Mouse (Mus musculus): ENCODE results near the gene Wdr20rt. TPM values are rescaled to one million over a fixed set of nuclear protein-coding genes. Genes with fewer than 3 reads are reported as not detected.

The Wdr20rt gene
- not detected in 2 replicates for total RNA-seq (2014; rRNA removed)
- polyA plus RNA-seq (2015; fragmentation: Nextera tagmentation; extraction: Ambion mirVana), result not detected in 2 replicates

DNA sequence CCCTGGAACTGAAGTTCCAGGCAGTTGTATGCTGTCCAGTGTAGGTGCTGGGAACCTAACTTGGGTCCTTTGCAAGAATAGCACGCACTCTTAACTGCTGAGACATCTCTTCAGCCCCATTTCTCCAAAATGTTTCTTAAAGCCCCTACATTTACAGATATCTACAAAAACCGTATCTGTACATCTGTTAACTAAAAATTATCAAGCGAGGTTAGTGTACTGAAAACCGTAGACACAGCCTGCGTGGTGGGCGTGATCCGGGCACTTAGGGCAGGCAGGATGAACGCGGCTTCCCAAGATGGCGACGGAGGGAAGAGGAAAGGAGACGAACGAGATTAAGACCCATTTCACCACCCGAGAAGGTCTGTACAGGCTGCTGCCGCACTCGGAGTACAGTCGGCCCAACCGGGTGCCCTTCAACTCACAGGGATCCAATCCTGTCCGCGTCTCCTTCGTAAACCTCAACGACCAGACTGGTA is at the start of gene Wdr20rt:
Gene Wdr20rt (plus strand): TSS at position 51 of the 479 bp plus-strand sequence.
- H3K36me3 ChIP-seq (ENCODE audit: insufficient read depth, low read length), result no peaks in the 10 kb centered on the region
- no peak within 1 kb of the TSS for H3K4me3 ChIP-seq (ENCODE audit: low read length)
- DNase-seq (ENCODE audit: low spot score) (no peak), ATAC-seq (no peak)
- H3K9me3 ChIP-seq (ENCODE audit: low read length), result no peaks in the 10 kb centered on the region
- no peak within 1 kb of the TSS for H3K27ac ChIP-seq
- TF ChIP-seq CTCF (IDR thresholded peaks at IDR 0.05; ENCODE audit: low read depth), result no peak
- H3K4me2 ChIP-seq (ENCODE audit: low read depth, low read length), result no peak within 1 kb of the TSS
- WGBS, result 95% methylated on average over 22 of the region's 22 CpGs
- no peaks in the 10 kb centered on the region for H3K4me1 ChIP-seq (ENCODE audit: insufficient read depth, low read length)
- no peak within 1 kb of the TSS for H3K9ac ChIP-seq (replicated peaks; ENCODE audit: low read length)
- no peaks in the 10 kb centered on the region for H3K27me3 ChIP-seq (ENCODE audit: insufficient read depth, low read length)

DNA sequence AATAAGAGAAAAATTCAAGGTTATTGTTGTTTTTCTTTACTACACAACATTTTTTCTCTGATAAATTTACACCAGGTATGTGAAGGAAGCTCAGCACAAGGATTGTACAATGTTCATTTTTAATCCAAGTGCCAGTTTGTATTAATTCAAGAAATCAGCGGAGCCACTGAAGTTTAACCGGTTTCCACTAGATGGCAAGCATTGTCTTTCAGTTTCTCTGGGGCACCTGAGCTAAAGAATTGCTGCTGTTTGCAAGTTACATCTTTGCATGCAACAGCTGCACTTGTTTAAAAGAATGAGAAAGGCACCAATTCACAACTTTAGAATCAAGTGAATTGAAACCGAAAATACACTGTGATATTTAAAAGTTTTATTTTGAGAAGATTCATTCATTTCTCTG is 38.0 kb upstream of the Wdr20rt start:
- no peak overlapping the region for H3K9ac ChIP-seq (replicated peaks; ENCODE audit: low read length)
- 51% methylated on average over 3 of the region's 3 CpGs for WGBS
- DNase-seq (ENCODE audit: low spot score), result peak; percentile 76

DNA sequence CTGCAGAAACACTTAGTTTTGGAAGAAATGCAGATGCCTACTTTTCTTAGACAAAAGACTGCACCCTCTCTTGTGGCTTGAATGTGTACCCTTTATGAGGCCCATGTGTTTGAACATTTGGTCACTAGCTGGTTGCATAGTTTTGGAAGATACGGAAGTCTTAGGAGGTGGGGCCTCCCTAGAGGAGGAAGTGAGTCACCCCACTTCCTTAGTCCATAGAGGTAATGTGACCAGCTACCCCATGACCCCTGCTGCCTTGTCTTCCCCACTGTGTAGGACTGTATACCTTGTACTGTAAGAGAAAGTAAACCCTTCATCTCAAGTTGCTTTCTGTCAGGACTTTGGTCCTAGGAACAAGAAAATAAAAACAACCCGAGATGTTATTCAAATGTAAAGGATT is 36.1 kb upstream of the Wdr20rt start:
- no peak for DNase-seq (ENCODE audit: low spot score)
- Histone ChIP-seq H3K9ac (replicated peaks; ENCODE audit: low read length) (no peak overlapping the region), H3K27ac (no peak overlapping the region), H3K36me3 (ENCODE audit: insufficient read depth, low read length) (no peaks in the 10 kb centered on the region), H3K9me3 (ENCODE audit: low read length) (no peaks in the 10 kb centered on the region), H3K4me1 (ENCODE audit: insufficient read depth, low read length) (no peaks in the 10 kb centered on the region), H3K4me3 (ENCODE audit: low read length) (no peak overlapping the region), H3K4me2 (ENCODE audit: low read depth, low read length) (no peak overlapping the region), H3K27me3 (ENCODE audit: insufficient read depth, low read length) (no peaks in the 10 kb centered on the region)
- WGBS, result 78% methylated on average over 2 of the region's 2 CpGs
- TF ChIP-seq CTCF (IDR thresholded peaks at IDR 0.05; ENCODE audit: low read depth), result no peak
- no peak for ATAC-seq

More for the DNA sequence above, 38.0 kb upstream of the Wdr20rt start:
- Histone ChIP-seq H3K4me2 (ENCODE audit: low read depth, low read length) (no peak overlapping the region), H3K4me1 (ENCODE audit: insufficient read depth, low read length) (no peaks in the 10 kb centered on the region), H3K4me3 (ENCODE audit: low read length) (no peak overlapping the region), H3K9me3 (ENCODE audit: low read length) (no peaks in the 10 kb centered on the region), H3K27ac (no peak overlapping the region), H3K27me3 (ENCODE audit: insufficient read depth, low read length) (no peaks in the 10 kb centered on the region), H3K36me3 (ENCODE audit: insufficient read depth, low read length) (no peaks in the 10 kb centered on the region)
- ATAC-seq, result no peak
- peak; percentile 73 for TF ChIP-seq CTCF (IDR thresholded peaks at IDR 0.05; ENCODE audit: low read depth)

DNA sequence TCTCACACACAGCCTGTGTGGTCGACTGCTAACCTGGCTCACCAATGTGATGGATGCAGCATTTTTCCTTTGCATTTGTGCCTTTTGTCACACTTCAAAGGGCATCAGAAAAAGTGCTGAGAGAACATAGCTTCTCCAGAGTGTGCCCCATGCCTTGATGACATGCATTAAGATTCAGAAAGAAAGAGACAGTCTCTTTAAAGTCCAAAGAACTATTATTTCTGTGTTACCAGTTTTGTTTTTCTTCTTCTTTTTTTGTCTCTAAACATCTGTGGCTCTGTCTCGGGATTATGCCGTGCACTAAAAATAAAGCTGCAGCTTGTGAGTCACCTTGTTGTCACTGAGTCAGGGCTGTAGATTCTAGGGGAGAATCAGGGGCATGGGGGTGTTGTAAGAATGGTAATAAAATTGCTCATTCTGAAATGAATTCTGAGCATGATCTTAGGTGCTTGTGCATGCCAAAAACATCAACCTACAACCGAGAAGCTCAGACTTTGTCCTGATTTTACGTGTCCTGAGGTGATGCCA is 31.2 kb upstream of the Wdr20rt start:
- no peaks in the 10 kb centered on the region for H3K4me1 ChIP-seq (ENCODE audit: insufficient read depth, low read length)
- DNase-seq (ENCODE audit: low spot score) (no peak), ATAC-seq (no peak)
- H3K36me3 ChIP-seq (ENCODE audit: insufficient read depth, low read length), result no peaks in the 10 kb centered on the region
- H3K4me2 ChIP-seq (ENCODE audit: low read depth, low read length), result no peak overlapping the region
- no peak overlapping the region for H3K9ac ChIP-seq (replicated peaks; ENCODE audit: low read length)
- H3K27me3 ChIP-seq (ENCODE audit: insufficient read depth, low read length), result no peaks in the 10 kb centered on the region
- WGBS, result 64% methylated on average over 5 of the region's 5 CpGs
- H3K27ac ChIP-seq, result no peak overlapping the region
- H3K9me3 ChIP-seq (ENCODE audit: low read length), result no peaks in the 10 kb centered on the region
- TF ChIP-seq CTCF (IDR thresholded peaks at IDR 0.05; ENCODE audit: low read depth), result no peak
- H3K4me3 ChIP-seq (ENCODE audit: low read length), result no peak overlapping the region

DNA sequence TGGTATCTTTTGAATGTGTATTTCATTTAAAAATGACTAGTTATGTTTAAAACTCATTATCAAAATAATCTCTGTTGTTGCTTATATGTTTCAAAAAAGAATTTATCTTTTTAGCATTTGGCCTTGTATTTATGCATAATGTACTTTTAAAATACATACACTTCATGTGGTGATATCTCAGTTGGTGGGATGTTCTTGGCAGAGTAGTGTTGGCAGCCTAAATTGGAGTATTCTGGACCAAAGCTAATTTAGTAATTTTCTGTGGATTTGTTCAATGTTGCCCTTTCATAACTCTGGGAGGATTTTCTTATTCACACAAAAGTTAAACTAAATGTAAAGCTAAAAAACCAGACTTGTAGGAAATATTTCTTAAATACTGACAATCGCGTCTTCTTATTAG is 23.5 kb upstream of the Wdr20rt start:
- Histone ChIP-seq H3K36me3 (ENCODE audit: insufficient read depth, low read length) (no peaks in the 10 kb centered on the region), H3K27me3 (ENCODE audit: insufficient read depth, low read length) (no peaks in the 10 kb centered on the region), H3K9ac (replicated peaks; ENCODE audit: low read length) (no peak overlapping the region), H3K9me3 (ENCODE audit: low read length) (no peaks in the 10 kb centered on the region), H3K4me3 (ENCODE audit: low read length) (no peak overlapping the region), H3K4me2 (ENCODE audit: low read depth, low read length) (no peak overlapping the region), H3K4me1 (ENCODE audit: insufficient read depth, low read length) (no peaks in the 10 kb centered on the region), H3K27ac (no peak overlapping the region)
- 91% methylated on average over 2 of the region's 2 CpGs for WGBS
- ATAC-seq, result no peak
- no peak for TF ChIP-seq CTCF (IDR thresholded peaks at IDR 0.05; ENCODE audit: low read depth)
- DNase-seq (ENCODE audit: low spot score), result no peak

DNA sequence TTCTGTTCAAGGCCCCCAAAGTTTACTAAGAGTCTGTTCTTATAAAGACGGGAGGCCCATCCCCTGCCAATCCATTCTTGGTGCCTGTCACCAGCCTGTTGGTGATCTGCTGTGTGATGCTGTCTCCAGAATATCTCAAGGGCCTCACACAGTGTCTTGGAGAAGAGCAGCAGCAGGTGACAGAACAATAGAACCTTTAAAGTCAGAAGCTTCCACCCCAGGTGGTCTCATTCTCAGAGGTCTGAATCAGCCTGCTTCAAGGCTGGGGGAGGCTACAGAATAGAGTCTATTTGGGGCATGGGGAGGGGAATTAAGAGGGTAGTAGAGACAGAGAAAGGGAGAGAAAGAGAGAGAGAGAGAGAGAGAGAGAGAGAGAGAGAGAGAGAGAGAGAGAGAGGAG is 18.9 kb upstream of the Wdr20rt start:
- Histone ChIP-seq H3K4me1 (ENCODE audit: insufficient read depth, low read length) (no peaks in the 10 kb centered on the region), H3K27ac (no peak overlapping the region), H3K36me3 (ENCODE audit: insufficient read depth, low read length) (no peaks in the 10 kb centered on the region), H3K4me2 (ENCODE audit: low read depth, low read length) (no peak overlapping the region), H3K4me3 (ENCODE audit: low read length) (no peak overlapping the region), H3K27me3 (ENCODE audit: insufficient read depth, low read length) (no peaks in the 10 kb centered on the region), H3K9me3 (ENCODE audit: low read length) (no peaks in the 10 kb centered on the region), H3K9ac (replicated peaks; ENCODE audit: low read length) (no peak overlapping the region)
- DNase-seq (ENCODE audit: low spot score) (no peak), ATAC-seq (no peak)
- TF ChIP-seq CTCF (IDR thresholded peaks at IDR 0.05; ENCODE audit: low read depth), result no peak
- 27% methylated on average over 1 of the region's 1 CpGs for WGBS

DNA sequence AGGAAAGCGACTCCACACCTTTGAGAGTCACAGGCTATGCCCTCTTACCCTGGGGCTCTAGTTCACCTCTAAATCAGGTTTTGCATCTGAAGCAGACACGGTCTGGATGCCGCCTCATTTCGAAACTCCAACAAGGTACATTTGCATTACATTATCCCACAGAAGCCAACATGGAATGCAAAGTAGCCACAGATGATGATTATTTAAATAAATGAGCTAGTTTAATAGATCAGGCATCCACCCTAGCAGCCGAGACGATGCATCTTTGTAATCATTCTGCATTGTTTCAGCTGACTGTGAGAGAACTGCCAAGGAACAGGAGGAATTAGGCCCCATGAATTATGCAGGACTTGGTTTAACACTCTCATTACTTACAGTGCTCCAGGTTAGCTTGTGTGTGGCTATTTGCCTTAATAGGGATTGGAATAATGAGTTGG is 8.9 kb upstream of the Wdr20rt start:
- Histone ChIP-seq H3K36me3 (ENCODE audit: insufficient read depth, low read length) (no peaks in the 10 kb centered on the region), H3K4me1 (ENCODE audit: insufficient read depth, low read length) (no peaks in the 10 kb centered on the region), H3K27ac (no peak overlapping the region), H3K4me3 (ENCODE audit: low read length) (no peak overlapping the region), H3K9me3 (ENCODE audit: low read length) (no peaks in the 10 kb centered on the region), H3K27me3 (ENCODE audit: insufficient read depth, low read length) (no peaks in the 10 kb centered on the region), H3K9ac (replicated peaks; ENCODE audit: low read length) (no peak overlapping the region), H3K4me2 (ENCODE audit: low read depth, low read length) (no peak overlapping the region)
- no peak for TF ChIP-seq CTCF (IDR thresholded peaks at IDR 0.05; ENCODE audit: low read depth)
- no peak for ATAC-seq
- 49% methylated on average over 6 of the region's 6 CpGs for WGBS
- DNase-seq (ENCODE audit: low spot score), result peak; percentile 25

Data from hindbrain, postnatal 0 days (tissue).